Mouse (Mus musculus) lung, adult 2 months (tissue): ENCODE measurements around the gene Pdgfb.

Experiments used
- CTCF ChIP-seq: fragments of 200-500 bp; IDR thresholded peaks from 2 replicates; pipeline ENCODE4 v1.5.1; 2011; ENCODE audit warnings: mild to moderate bottlenecking, low read length, control low read depth; ENCODE audit not compliant: insufficient read depth
- POLR2A ChIP-seq: fragments of 200-500 bp; IDR thresholded peaks from 2 replicates; pipeline ENCODE4 v1.6.1; 2011; ENCODE audit warnings: low read depth, mild to moderate bottlenecking, control low read depth, low read length, borderline replicate concordance; ENCODE audit errors: extremely low read depth

DNA sequence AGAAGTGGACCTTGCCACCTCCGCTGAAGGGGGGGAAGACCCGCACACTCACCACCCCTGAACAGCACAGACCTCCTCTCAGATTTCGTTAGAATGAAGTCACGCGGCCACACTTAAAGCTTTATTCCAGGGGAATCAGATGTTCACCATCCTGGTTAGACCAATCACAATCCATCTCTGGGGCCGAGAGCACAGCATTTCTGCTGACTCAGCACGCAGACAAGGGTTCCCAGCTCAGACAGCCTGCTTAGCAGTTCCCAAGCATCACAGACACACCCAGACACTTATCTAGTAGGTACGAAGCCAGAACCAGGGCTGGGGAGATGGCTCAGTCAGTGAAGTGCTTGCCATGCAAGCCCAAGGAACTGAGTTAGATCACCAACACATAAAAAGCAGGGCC is 28.6 kb downstream of the Pdgfb start:
- TF ChIP-seq CTCF (no peak), POLR2A (no peak)
